Mouse (Mus musculus) hindbrain, embryonic 16.5 days (tissue): ENCODE measurements at regions not wholly inside any gene's neighbourhood (a gene's known extent, or its start where the extent isn't known, plus 50 kb on each side); places are given as distances from the start of the nearest gene placed in this dataset.

Experiments used
- ATAC-seq: fragments of 200-750 bp; cut with Nextera tagmentation; 2 replicates; pipeline ENCODE4 v1.8.0; 2017; ENCODE audit warnings: moderate TSS enrichment, moderate library complexity
- H3K27ac ChIP-seq: fragments of 300-500 bp; sonication (generic); 2 replicates; pipeline ENCODE4 v1.5.1; 2014; ENCODE audit warnings: low read depth, mild to moderate bottlenecking, control low read depth, low read length, moderate library complexity
- H3K27me3 ChIP-seq: fragments of 300-500 bp; sonication (generic); replicated peaks from 2 replicates; pipeline ENCODE4 v1.6.1; 2014; ENCODE audit warnings: low read length; ENCODE audit not compliant: control insufficient read depth, insufficient read depth
- H3K36me3 ChIP-seq: fragments of 300-500 bp; sonication (generic); 2 replicates; pipeline ENCODE4 v1.6.1; 2014; ENCODE audit warnings: mild to moderate bottlenecking, low read length, moderate library complexity, mixed read lengths; ENCODE audit not compliant: control insufficient read depth, insufficient read depth
- H3K4me1 ChIP-seq: fragments of 300-500 bp; sonication (generic); 2 replicates; pipeline ENCODE4 v1.6.1; 2014; ENCODE audit warnings: low read depth, low read length; ENCODE audit not compliant: control insufficient read depth, insufficient read depth
- H3K4me2 ChIP-seq: fragments of 300-500 bp; sonication (generic); 2 replicates; pipeline ENCODE4 v1.6.1; 2014; ENCODE audit warnings: mild to moderate bottlenecking, low read length, control low read depth, moderate library complexity
- H3K4me3 ChIP-seq: fragments of 300-500 bp; sonication (generic); 2 replicates; pipeline ENCODE4 v1.5.1; 2014; ENCODE audit warnings: mild to moderate bottlenecking, low read length, control low read depth, moderate library complexity
- H3K9ac ChIP-seq: fragments of 300-500 bp; sonication (generic); 2 replicates; pipeline ENCODE4 v1.6.1; 2014; ENCODE audit warnings: low read depth, mild to moderate bottlenecking, control low read depth, low read length, moderate library complexity
- H3K9me3 ChIP-seq: fragments of 300-500 bp; sonication (generic); 2 replicates; pipeline ENCODE4 v1.6.1; 2014; ENCODE audit warnings: mild to moderate bottlenecking, low read length, moderate library complexity; ENCODE audit not compliant: control insufficient read depth
- WGBS: fragments of 180-500 bp; shearing (Covaris S2); extraction: QIAGEN DNeasy Blood & Tissue Kit; methylation state at CpG from one replicate; pipeline ENCODE4 v1.1.7; 2014; 5-methylcytosine and 5-hydroxymethylcytosine counted together

DNA sequence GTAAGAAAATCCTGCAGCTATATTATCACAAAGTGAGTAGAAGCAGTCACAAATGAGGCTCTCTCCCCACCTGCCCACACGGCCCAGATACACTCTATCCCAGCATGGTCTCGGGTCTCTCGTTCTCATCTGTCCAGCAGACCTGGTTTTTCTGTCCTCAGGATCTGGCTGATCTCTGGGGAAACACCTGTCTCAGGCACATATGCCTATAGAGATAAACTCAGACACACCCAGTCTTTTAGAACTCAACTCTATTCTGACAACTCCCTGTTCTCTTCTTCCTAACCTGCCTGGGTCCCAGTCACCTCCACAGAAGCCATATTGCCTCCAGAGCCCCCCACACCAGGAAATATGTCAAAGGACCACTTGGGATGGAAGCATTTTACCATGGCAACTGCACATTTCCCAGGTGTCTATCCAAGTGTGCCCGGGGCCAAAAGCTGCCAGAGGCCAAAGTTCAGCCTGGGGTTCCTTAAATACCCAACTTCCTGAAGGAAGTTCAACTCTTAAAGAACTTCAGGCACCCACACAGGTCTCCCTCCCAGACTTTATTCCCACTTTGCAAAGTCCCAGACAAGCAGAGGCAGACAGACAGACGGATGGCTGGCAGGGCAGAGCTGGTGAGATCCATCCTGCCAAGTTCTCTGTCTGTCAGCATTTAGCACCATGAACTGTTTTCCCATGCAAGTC is 279.0 kb downstream of the Cdh26 start:
- ATAC-seq = no peak
- H3K9me3 ChIP-seq = no peaks in the 10 kb centered on the region
- H3K4me3 ChIP-seq = no peak overlapping the region
- no peak overlapping the region for H3K27ac ChIP-seq
- no peaks in the 10 kb centered on the region for H3K36me3 ChIP-seq
- no peak overlapping the region for H3K4me2 ChIP-seq
- 80% methylated on average over 5 of the region's 5 CpGs for WGBS
- H3K27me3 ChIP-seq = no peaks in the 10 kb centered on the region
- H3K9ac ChIP-seq = no peak overlapping the region
- no peaks in the 10 kb centered on the region for H3K4me1 ChIP-seq

DNA sequence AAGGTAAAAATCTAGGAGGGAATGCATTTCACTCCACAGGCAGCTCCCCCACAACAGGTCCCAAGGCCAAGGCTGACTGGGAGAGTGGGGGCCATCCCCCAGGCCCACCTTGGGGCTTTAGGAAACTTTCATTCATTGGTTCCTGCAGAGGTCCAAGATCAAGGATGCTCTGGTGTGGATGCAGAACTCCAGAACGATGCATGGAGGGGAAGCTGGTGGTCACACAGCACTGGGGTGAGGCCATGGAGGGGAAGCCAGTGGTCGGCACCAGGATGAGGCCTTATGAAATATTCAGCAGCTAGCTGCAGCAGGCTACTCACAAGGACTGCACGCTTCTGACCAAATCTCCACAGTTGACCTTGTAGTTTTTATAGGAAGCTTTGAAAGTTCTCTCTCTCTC is 279.7 kb downstream of the Cdh26 start:
- no peaks in the 10 kb centered on the region for H3K36me3 ChIP-seq
- no peak overlapping the region for H3K27ac ChIP-seq
- ATAC-seq = no peak

DNA sequence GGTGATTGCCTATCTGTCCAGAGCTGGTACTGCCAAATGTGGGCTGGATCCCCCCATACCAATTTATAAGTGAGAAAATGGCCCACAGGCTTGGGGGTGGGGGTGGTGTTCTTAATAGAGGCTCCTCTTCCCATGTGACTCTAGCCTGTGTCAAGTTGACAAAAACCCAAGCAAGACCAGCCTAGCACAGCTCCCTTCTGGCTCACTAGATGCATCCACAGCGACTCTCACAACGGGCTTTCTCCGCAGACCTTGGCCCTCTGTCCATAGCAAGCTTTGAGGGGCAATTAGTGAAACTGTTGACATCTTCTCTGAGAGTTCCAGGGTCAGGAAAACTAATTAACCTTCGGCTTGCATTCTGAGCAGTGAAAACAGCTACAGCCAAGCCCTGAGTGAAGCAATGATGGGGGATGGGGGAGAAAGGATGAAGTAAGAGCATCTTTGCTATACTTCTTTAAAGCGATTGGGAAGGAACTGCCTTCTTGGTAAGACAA is 281.3 kb downstream of the Cdh26 start:
- Histone ChIP-seq H3K9me3 (no peaks in the 10 kb centered on the region), H3K27ac (no peak overlapping the region), H3K27me3 (no peaks in the 10 kb centered on the region), H3K4me2 (no peak overlapping the region), H3K36me3 (no peaks in the 10 kb centered on the region), H3K9ac (no peak overlapping the region), H3K4me3 (no peak overlapping the region), H3K4me1 (no peaks in the 10 kb centered on the region)
- WGBS = 57% methylated on average over 5 of the region's 5 CpGs
- ATAC-seq = no peak; the same call in 1 of the 2 replicates

More for the DNA sequence above, 279.7 kb downstream of the Cdh26 start:
- Histone ChIP-seq H3K4me3 (no peak overlapping the region), H3K9ac (no peak overlapping the region), H3K4me1 (no peaks in the 10 kb centered on the region), H3K9me3 (no peaks in the 10 kb centered on the region), H3K27me3 (no peaks in the 10 kb centered on the region), H3K4me2 (no peak overlapping the region)
- 91% methylated on average over 3 of the region's 3 CpGs for WGBS

DNA sequence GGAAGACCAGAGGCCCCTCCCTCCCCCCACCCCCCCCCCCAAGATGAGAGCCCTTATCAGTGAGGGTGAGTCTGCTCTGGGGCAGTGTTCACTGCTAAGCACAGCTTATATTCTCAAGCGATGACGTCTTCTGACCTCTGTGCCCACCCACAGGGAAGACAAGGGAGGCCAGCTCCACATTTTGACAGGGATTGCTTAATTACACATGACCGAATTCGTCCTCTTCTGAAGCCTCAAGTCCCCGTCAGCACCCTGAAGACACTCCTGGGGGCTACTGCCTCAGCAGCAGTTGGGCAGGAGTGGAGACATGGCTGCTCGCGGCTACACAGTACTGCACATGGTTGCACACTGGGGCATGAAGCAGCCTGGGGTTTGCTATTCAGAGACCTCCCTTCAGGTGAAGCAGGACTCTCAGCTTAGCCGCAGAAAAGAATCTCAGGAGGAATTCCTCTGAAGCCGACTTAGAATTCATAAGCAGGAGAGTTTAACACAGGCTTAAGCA is 282.1 kb downstream of the Cdh26 start:
- no peak overlapping the region for H3K4me2 ChIP-seq
- H3K36me3 ChIP-seq = no peaks in the 10 kb centered on the region
- H3K9ac ChIP-seq = no peak overlapping the region
- no peak for ATAC-seq
- H3K27me3 ChIP-seq = no peaks in the 10 kb centered on the region
- 48% methylated on average over 9 of the region's 9 CpGs for WGBS
- no peak overlapping the region for H3K4me3 ChIP-seq
- no peaks in the 10 kb centered on the region for H3K9me3 ChIP-seq
- H3K4me1 ChIP-seq = no peaks in the 10 kb centered on the region
- H3K27ac ChIP-seq = no peak overlapping the region

DNA sequence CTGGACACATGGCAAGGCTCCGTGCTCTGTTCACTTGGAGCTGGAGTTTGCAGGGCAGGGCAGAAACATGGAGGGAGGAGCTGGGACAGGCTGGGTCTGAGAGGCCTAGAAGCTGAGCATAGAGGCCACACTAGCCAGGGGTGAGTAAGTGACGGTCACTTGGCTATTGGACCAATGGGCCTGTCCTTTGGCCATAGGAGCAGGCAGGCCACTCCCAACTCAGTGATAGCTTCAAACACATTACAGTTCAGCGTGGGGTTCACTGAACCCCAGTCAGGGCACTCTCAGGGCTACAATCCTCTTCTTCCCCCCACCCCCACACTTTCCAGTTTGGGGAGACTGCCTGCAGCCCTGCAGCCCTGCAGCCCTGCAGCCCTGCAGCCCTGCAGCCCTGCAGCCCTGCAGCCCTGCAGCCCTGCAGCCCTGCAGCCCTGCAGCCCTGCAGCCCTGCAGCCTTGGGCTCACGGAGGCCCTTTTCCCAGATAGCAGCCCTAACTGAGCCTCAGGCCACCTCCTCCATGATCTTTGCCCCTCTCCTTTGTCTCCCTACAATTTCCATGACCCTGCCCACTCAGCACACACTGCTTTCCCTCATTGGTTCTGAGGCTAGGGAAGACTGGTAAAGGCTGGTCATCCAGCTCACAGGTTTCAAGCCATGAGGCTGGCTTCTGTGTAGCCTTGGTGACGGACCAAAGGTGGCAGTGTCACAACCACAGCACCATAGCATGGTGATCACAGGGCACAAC is 285.3 kb downstream of the Cdh26 start:
- Histone ChIP-seq H3K9ac (no peak overlapping the region), H3K4me2 (no peak overlapping the region), H3K9me3 (no peaks in the 10 kb centered on the region), H3K4me3 (no peak overlapping the region), H3K27ac (no peak overlapping the region), H3K4me1 (no peaks in the 10 kb centered on the region), H3K36me3 (no peaks in the 10 kb centered on the region), H3K27me3 (no peaks in the 10 kb centered on the region)
- ATAC-seq = no peak
- 71% methylated on average over 5 of the region's 5 CpGs for WGBS

DNA sequence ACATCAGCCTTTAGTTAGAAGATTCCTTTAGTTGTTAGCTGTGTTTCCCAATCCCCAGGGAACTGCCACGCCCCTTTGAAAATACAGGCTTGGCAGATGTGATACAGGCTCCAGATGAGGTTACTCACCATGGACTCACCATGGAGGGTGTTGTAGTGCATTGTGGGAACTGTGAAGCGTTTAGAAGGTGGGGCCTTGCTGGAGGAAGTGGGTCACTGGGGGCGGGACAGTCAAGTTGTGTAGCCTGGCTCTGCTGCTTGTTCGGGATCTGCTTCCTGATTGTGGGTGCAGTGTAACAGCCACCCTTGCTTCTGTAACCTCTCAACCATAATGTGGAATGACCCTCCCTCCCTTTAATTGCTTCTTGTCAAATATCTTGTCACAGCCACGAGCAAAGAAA is 287.7 kb downstream of the Cdh26 start:
- WGBS = 81% methylated on average over 5 of the region's 5 CpGs
- Histone ChIP-seq H3K36me3 (no peaks in the 10 kb centered on the region), H3K9ac (no peak overlapping the region), H3K4me3 (no peak overlapping the region), H3K27me3 (no peaks in the 10 kb centered on the region), H3K27ac (no peak overlapping the region), H3K4me2 (no peak overlapping the region), H3K9me3 (no peaks in the 10 kb centered on the region), H3K4me1 (no peaks in the 10 kb centered on the region)
- no peak for ATAC-seq

DNA sequence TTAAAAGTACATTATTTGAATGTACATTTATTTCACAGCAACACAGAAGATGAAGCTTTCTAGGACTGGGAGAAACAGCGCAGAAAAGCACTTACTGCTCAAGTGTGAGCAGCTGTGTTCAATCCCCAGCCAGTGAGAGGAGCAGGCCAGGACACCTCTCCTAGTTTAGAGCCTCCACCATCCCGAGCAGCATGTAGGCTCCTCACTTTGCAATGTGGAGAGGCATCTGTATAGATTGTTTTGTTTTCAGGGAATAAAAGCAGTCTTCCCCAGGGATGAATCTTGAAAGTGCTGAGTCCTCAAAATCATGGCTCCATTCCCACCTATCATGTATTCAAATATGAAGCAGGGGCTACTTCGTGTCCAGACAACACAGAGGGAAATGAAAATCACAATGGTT is 293.1 kb downstream of the Cdh26 start:
- H3K36me3 ChIP-seq = no peaks in the 10 kb centered on the region
- 47% methylated on average over 3 of the region's 3 CpGs for whole genome bisulfite sequencing
- no peaks in the 10 kb centered on the region for H3K27me3 ChIP-seq
- no peak overlapping the region for H3K4me2 ChIP-seq
- no peak overlapping the region for H3K9ac ChIP-seq
- H3K27ac ChIP-seq = no peak overlapping the region
- peaks cover 6% of the 10 kb centered on the region for H3K4me1 ChIP-seq
- no peak overlapping the region for H3K4me3 ChIP-seq
- ATAC-seq = no peak
- H3K9me3 ChIP-seq = no peaks in the 10 kb centered on the region

DNA sequence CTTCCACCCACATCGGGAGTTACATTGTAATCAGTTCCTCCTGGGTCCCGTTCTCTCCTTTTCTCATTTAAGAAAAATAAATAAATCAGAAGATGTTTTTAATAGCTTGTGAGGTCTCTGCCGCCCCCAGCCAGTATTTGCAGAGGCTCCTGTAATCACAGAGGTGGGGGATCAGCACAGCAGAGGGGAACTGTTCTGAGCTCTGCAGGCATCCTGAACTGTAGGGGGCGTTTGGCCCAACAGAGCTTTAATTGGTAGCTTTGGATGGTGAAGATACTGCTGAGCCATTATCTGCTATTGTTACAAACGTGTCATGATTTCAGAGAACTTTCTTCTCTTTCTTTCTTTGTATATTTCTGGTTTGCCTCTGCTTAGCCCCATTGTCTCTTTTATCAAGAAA is 293.9 kb downstream of the Cdh26 start:
- H3K4me1 ChIP-seq = peaks cover 9% of the 10 kb centered on the region
- H3K27me3 ChIP-seq = no peaks in the 10 kb centered on the region
- no peak overlapping the region for H3K9ac ChIP-seq
- no peak overlapping the region for H3K4me2 ChIP-seq
- no peaks in the 10 kb centered on the region for H3K9me3 ChIP-seq
- H3K27ac ChIP-seq = no peak overlapping the region
- ATAC-seq = no peak; the same call in 1 of the 2 replicates
- 19% methylated on average over 5 of the region's 5 CpGs for WGBS
- H3K4me3 ChIP-seq = no peak overlapping the region
- no peaks in the 10 kb centered on the region for H3K36me3 ChIP-seq
